Mouse (Mus musculus): ENCODE results near the gene Myo1e.

GRCm38 (mm10) chr9:70181719-70182118 is 25.4 kb upstream of the Myo1e start:
- TF ChIP-seq EP300 (IDR thresholded peaks at IDR 0.05; ENCODE audit: low read length) (no peak), CTCF (conservative IDR thresholded peaks at IDR 0.05 in 1 of 2, IDR thresholded peaks at IDR 0.05 in 1 of 2; ENCODE audit: low read depth in 2 of 2, low read length in 2 of 2) (no peak), TBP (conservative IDR thresholded peaks at IDR 0.05; ENCODE audit: low read depth, low read length) (no peak), USF2 (conservative IDR thresholded peaks at IDR 0.05; ENCODE audit: low read depth, low read length) (no peak), USF1 (IDR thresholded peaks at IDR 0.05; ENCODE audit: low read depth, low read length) (no peak), NELFE (IDR thresholded peaks at IDR 0.05; ENCODE audit: low read depth, low read length) (no peak), POLR2A (IDR thresholded peaks at IDR 0.05; ENCODE audit: low read depth, low read length) (no peak), E2F4 (IDR thresholded peaks at IDR 0.05; ENCODE audit: insufficient replicate concordance, low read depth, low read length) (no peak), ZKSCAN1 (IDR thresholded peaks at IDR 0.05; ENCODE audit: borderline replicate concordance, low read depth, low read length) (no peak), TCF12 (IDR thresholded peaks at IDR 0.05; ENCODE audit: low read depth, low read length) (no peak), MEF2A (IDR thresholded peaks at IDR 0.05; ENCODE audit: borderline replicate concordance, low read depth, low read length) (no peak), UBTF (IDR thresholded peaks at IDR 0.05; ENCODE audit: low read depth, low read length) (no peak), CHD1 (IDR thresholded peaks at IDR 0.05; ENCODE audit: low read depth, low read length) (no peak), MXI1 (IDR thresholded peaks at IDR 0.05; ENCODE audit: low read depth, low read length) (no peak)
